Mouse (Mus musculus): ENCODE results near the gene Xpnpep3.

Gene Xpnpep3

GRCm38 (mm10) chr15:81418065-81418464 is 18.1 kb downstream of the Xpnpep3 start:
- Histone ChIP-seq H3K4me3 (replicated peaks; ENCODE audit: low read length) (no peak overlapping the region), H3K36me3 (ENCODE audit: insufficient read depth, low read length) (peaks cover 39% of the 10 kb centered on the region), H3K27me3 (ENCODE audit: insufficient read depth, low read length) (no peaks in the 10 kb centered on the region), H3K9me3 (ENCODE audit: low read length) (no peaks in the 10 kb centered on the region), H3K4me1 (replicated peaks; ENCODE audit: low read depth, low read length) (peaks cover 27% of the 10 kb centered on the region)
- TF ChIP-seq NANOG (IDR thresholded peaks at IDR 0.05; ENCODE audit: borderline replicate concordance, low read length) (no peak), CTCF (conservative IDR thresholded peaks at IDR 0.05; ENCODE audit: low read length) (no peak), POU5F1 (IDR thresholded peaks at IDR 0.05; ENCODE audit: borderline replicate concordance, low read length) (no peak)

DNA sequence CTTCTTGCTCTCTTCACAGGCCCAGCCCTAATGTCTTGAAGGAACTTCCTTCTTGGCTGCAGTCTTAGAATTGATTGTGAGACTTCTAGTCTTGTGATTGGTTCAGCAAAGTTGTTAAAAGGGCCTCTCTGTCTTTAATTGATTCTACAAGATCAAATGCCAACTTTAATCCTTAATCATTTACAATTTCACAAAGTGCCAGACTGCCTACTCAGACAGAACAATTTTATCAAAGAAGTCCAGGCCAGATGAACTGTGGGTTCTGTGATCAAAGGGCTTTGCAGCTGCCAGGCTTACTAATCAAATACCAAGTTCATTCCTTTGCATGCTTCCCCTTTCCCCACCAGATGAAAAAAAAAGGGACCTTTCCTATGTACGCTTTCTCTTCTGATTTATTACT is 21.5 kb downstream of the Xpnpep3 start:
- H3K4me1 ChIP-seq (replicated peaks; ENCODE audit: low read depth, low read length) = peaks cover 32% of the 10 kb centered on the region
- no peak overlapping the region for H3K4me3 ChIP-seq (replicated peaks; ENCODE audit: low read length)
- peaks cover 20% of the 10 kb centered on the region for H3K36me3 ChIP-seq (ENCODE audit: insufficient read depth, low read length)
- TF ChIP-seq POU5F1 (IDR thresholded peaks at IDR 0.05; ENCODE audit: borderline replicate concordance, low read length) (no peak), NANOG (IDR thresholded peaks at IDR 0.05; ENCODE audit: borderline replicate concordance, low read length) (no peak), CTCF (conservative IDR thresholded peaks at IDR 0.05; ENCODE audit: low read length) (no peak)
- no peaks in the 10 kb centered on the region for H3K27me3 ChIP-seq (ENCODE audit: insufficient read depth, low read length)
- no peaks in the 10 kb centered on the region for H3K9me3 ChIP-seq (ENCODE audit: low read length)

- no peak for TF ChIP-seq NANOG (IDR thresholded peaks at IDR 0.05; ENCODE audit: borderline replicate concordance, low read length)
- no peak for TF ChIP-seq CTCF (conservative IDR thresholded peaks at IDR 0.05; ENCODE audit: low read length)
- no peak for TF ChIP-seq POU5F1 (IDR thresholded peaks at IDR 0.05; ENCODE audit: borderline replicate concordance, low read length)
- Histone ChIP-seq H3K4me1 (replicated peaks; ENCODE audit: low read depth, low read length) (peaks cover 27% of the 10 kb centered on the region), H3K9me3 (ENCODE audit: low read length) (no peaks in the 10 kb centered on the region), H3K27me3 (ENCODE audit: insufficient read depth, low read length) (no peaks in the 10 kb centered on the region), H3K4me3 (replicated peaks; ENCODE audit: low read length) (no peak overlapping the region), H3K36me3 (ENCODE audit: insufficient read depth, low read length) (peaks cover 23% of the 10 kb centered on the region)
Observed at GRCm38 (mm10) chr15:81422156-81422681, 22.3 kb downstream of the Xpnpep3 start.

DNA sequence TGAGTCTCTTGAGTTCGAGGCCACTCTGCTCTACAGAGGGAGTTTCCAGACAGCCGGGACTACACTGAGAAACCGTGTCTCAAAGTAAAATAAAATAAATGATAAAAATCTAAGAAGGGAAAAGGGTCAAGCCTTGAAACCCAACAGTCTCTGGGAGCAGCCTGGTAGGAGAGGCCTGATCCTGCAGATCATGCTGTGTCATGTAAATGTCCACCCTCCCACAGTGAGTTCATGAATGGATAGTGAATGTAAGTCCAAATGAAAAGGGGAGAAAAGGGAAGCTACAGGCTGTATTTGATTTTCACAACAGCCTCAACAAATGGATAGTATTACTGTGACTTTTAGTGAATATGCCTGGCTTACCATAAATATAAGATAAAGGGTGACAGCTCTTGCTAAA is 25.4 kb downstream of the Xpnpep3 start:
- TF ChIP-seq CTCF (conservative IDR thresholded peaks at IDR 0.05; ENCODE audit: low read length) (no peak), NANOG (IDR thresholded peaks at IDR 0.05; ENCODE audit: borderline replicate concordance, low read length) (no peak), POU5F1 (IDR thresholded peaks at IDR 0.05; ENCODE audit: borderline replicate concordance, low read length) (no peak)
- Histone ChIP-seq H3K36me3 (ENCODE audit: insufficient read depth, low read length) (peaks cover 37% of the 10 kb centered on the region), H3K27me3 (ENCODE audit: insufficient read depth, low read length) (no peaks in the 10 kb centered on the region), H3K9me3 (ENCODE audit: low read length) (no peaks in the 10 kb centered on the region), H3K4me1 (replicated peaks; ENCODE audit: low read depth, low read length) (peaks cover 14% of the 10 kb centered on the region), H3K4me3 (replicated peaks; ENCODE audit: low read length) (no peak overlapping the region)

DNA sequence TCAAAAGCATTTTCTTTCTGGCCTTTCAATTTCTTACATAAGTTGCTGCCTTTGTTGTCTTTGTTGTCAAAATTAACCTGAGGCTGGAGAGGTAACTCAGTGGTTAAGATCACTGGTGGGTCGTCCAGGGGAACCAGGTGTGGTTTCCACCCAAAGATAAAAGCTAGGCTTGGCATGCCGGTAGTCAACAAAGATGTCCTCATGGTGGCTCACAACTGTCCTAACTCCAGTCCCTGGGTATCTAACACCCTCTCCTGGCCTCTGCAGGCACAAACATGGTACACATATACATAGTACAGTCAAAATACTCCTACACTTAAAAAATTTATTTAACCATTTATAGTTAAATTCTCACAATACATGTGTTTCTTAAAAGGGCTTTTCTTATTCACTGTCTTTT is 28.0 kb downstream of the Xpnpep3 start:
- Histone ChIP-seq H3K36me3 (ENCODE audit: insufficient read depth, low read length) (peaks cover 59% of the 10 kb centered on the region), H3K9me3 (ENCODE audit: low read length) (no peaks in the 10 kb centered on the region), H3K27me3 (ENCODE audit: insufficient read depth, low read length) (no peaks in the 10 kb centered on the region), H3K4me1 (replicated peaks; ENCODE audit: low read depth, low read length) (peaks cover 14% of the 10 kb centered on the region), H3K4me3 (replicated peaks; ENCODE audit: low read length) (no peak overlapping the region)
- no peak for TF ChIP-seq NANOG (IDR thresholded peaks at IDR 0.05; ENCODE audit: borderline replicate concordance, low read length)
- TF ChIP-seq CTCF (conservative IDR thresholded peaks at IDR 0.05; ENCODE audit: low read length) = no peak
- no peak for TF ChIP-seq POU5F1 (IDR thresholded peaks at IDR 0.05; ENCODE audit: borderline replicate concordance, low read length)

GRCm38 (mm10) chr15:81431195-81431594 is 31.3 kb downstream of the Xpnpep3 start:
- H3K9me3 ChIP-seq (ENCODE audit: low read length) = no peaks in the 10 kb centered on the region
- peaks cover 72% of the 10 kb centered on the region for H3K36me3 ChIP-seq (ENCODE audit: insufficient read depth, low read length)
- H3K4me1 ChIP-seq (replicated peaks; ENCODE audit: low read depth, low read length) = no peaks in the 10 kb centered on the region
- no peak overlapping the region for H3K4me3 ChIP-seq (replicated peaks; ENCODE audit: low read length)
- TF ChIP-seq CTCF (conservative IDR thresholded peaks at IDR 0.05; ENCODE audit: low read length) (no peak), NANOG (IDR thresholded peaks at IDR 0.05; ENCODE audit: borderline replicate concordance, low read length) (no peak), POU5F1 (IDR thresholded peaks at IDR 0.05; ENCODE audit: borderline replicate concordance, low read length) (no peak)
- H3K27me3 ChIP-seq (ENCODE audit: insufficient read depth, low read length) = no peaks in the 10 kb centered on the region

- Histone ChIP-seq H3K4me1 (replicated peaks; ENCODE audit: low read depth, low read length) (no peaks in the 10 kb centered on the region), H3K4me3 (replicated peaks; ENCODE audit: low read length) (no peak overlapping the region), H3K36me3 (ENCODE audit: insufficient read depth, low read length) (peaks cover 55% of the 10 kb centered on the region), H3K9me3 (ENCODE audit: low read length) (no peaks in the 10 kb centered on the region), H3K27me3 (ENCODE audit: insufficient read depth, low read length) (no peaks in the 10 kb centered on the region)
- TF ChIP-seq POU5F1 (IDR thresholded peaks at IDR 0.05; ENCODE audit: borderline replicate concordance, low read length) (no peak), CTCF (conservative IDR thresholded peaks at IDR 0.05; ENCODE audit: low read length) (no peak), NANOG (IDR thresholded peaks at IDR 0.05; ENCODE audit: borderline replicate concordance, low read length) (no peak)
Observed at GRCm38 (mm10) chr15:81438345-81438744, 38.4 kb downstream of the Xpnpep3 start.

DNA sequence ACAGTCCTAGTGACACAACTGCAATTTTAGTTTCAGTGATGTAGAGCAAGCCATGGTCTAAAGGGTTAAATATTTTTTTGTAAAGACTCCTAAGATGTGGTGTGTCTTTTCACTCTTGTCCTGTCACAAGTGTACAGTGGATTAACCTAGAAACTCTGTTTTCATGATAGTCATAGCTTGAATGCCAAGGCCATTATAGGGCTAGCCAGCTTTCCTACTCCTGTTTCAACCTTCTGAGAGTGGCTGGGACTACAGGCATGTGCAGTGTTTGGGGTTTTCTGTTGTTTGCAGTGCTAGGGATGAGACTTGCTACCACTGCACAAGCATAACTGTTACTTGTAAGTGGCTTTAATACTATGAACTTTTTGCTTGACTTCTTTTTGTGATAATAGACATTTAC is 39.3 kb downstream of the Xpnpep3 start:
- Histone ChIP-seq H3K4me1 (replicated peaks; ENCODE audit: low read depth, low read length) (no peaks in the 10 kb centered on the region), H3K36me3 (ENCODE audit: insufficient read depth, low read length) (peaks cover 62% of the 10 kb centered on the region), H3K27me3 (ENCODE audit: insufficient read depth, low read length) (no peaks in the 10 kb centered on the region), H3K4me3 (replicated peaks; ENCODE audit: low read length) (no peak overlapping the region), H3K9me3 (ENCODE audit: low read length) (no peaks in the 10 kb centered on the region)
- no peak for TF ChIP-seq CTCF (conservative IDR thresholded peaks at IDR 0.05; ENCODE audit: low read length)
- TF ChIP-seq POU5F1 (IDR thresholded peaks at IDR 0.05; ENCODE audit: borderline replicate concordance, low read length) = no peak
- no peak for TF ChIP-seq NANOG (IDR thresholded peaks at IDR 0.05; ENCODE audit: borderline replicate concordance, low read length)

GRCm38 (mm10) chr15:81448463-81448862 is 48.5 kb downstream of the Xpnpep3 start:
- H3K4me1 ChIP-seq (replicated peaks; ENCODE audit: low read depth, low read length) = 0 out of 2 replicates have a peak, but pooled peaks cover 2% of the 10 kb centered on the region
- no peaks in the 10 kb centered on the region for H3K27me3 ChIP-seq (ENCODE audit: insufficient read depth, low read length)
- TF ChIP-seq NANOG (IDR thresholded peaks at IDR 0.05; ENCODE audit: borderline replicate concordance, low read length) (no peak), CTCF (conservative IDR thresholded peaks at IDR 0.05; ENCODE audit: low read length) (peak; percentile 93)
- H3K9me3 ChIP-seq (ENCODE audit: low read length) = no peaks in the 10 kb centered on the region
- H3K4me3 ChIP-seq (replicated peaks; ENCODE audit: low read length) = no peak overlapping the region
- H3K36me3 ChIP-seq (ENCODE audit: insufficient read depth, low read length) = peaks cover 78% of the 10 kb centered on the region
